Mouse (Mus musculus) neural tube, embryonic 14.5 days (tissue): ENCODE data around the gene Chd1. TPM values are rescaled to one million over a fixed set of nuclear protein-coding genes. Genes with fewer than 3 reads are reported as not detected.

Source experiments
- ATAC-seq: fragments of 200-750 bp; cut with Nextera tagmentation; 2 replicates; pipeline ENCODE4 v1.8.0; 2017; ENCODE audit warnings: low read depth, mild to moderate bottlenecking, moderate TSS enrichment, moderate library complexity
- H3K27ac ChIP-seq: fragments of 300-500 bp; sonication (generic); 2 replicates; pipeline ENCODE4 v1.5.1; 2014; ENCODE audit warnings: low read depth, mild to moderate bottlenecking, control low read depth, low read length, moderate library complexity, mixed read lengths
- H3K27me3 ChIP-seq: fragments of 300-500 bp; sonication (generic); 2 replicates; pipeline ENCODE4 v1.6.1; 2014; ENCODE audit warnings: low read length; ENCODE audit not compliant: control insufficient read depth, insufficient read depth
- H3K36me3 ChIP-seq: fragments of 300-500 bp; sonication (generic); 2 replicates; pipeline ENCODE4 v1.6.1; 2014; ENCODE audit warnings: low read length, mixed read lengths; ENCODE audit not compliant: control insufficient read depth, insufficient read depth
- H3K4me1 ChIP-seq: fragments of 300-500 bp; sonication (generic); 2 replicates; pipeline ENCODE4 v1.6.1; 2014; ENCODE audit warnings: low read length; ENCODE audit not compliant: control insufficient read depth, insufficient read depth
- H3K4me2 ChIP-seq: fragments of 300-500 bp; sonication (generic); 2 replicates; pipeline ENCODE4 v1.6.1; 2014; ENCODE audit warnings: mild to moderate bottlenecking, low read depth, low read length, control low read depth
- H3K4me3 ChIP-seq: fragments of 300-500 bp; sonication (generic); 2 replicates; pipeline ENCODE4 v1.5.1; 2014; ENCODE audit warnings: low read depth, low read length, control low read depth, mixed read lengths
- H3K9ac ChIP-seq: fragments of 300-500 bp; sonication (generic); replicated peaks from 2 replicates; pipeline ENCODE4 v1.6.1; 2014; ENCODE audit warnings: low read depth, mild to moderate bottlenecking, control low read depth, low read length, mixed read lengths
- H3K9me3 ChIP-seq: fragments of 300-500 bp; sonication (generic); 2 replicates; pipeline ENCODE4 v1.6.1; 2016; ENCODE audit warnings: low read length; ENCODE audit not compliant: control insufficient read depth
- WGBS: fragments of 180-500 bp; shearing (Covaris S2); extraction: QIAGEN DNeasy Blood & Tissue Kit; methylation state at CpG from one replicate; pipeline ENCODE4 v1.1.7; 2014; 5-methylcytosine and 5-hydroxymethylcytosine counted together
- polyA plus RNA-seq: library from polyadenylated mRNA; unstranded; fragments of >200 nt; fragmentation: Nextera tagmentation; extraction: Ambion mirVana; gene quantifications from 2 replicates; pipeline ENCODE4 v1.2.1, GENCODE M21; 2014

The Chd1 gene
- polyA plus RNA-seq, 1 experiment from 2014 or later = 24.1 TPM

GRCm38 (mm10) chr17:15815312-15816018 is 110.7 kb downstream of the Chd1 start:
- Histone ChIP-seq H3K9me3 (no peaks in the 10 kb centered on the region), H3K4me1 (peaks cover 50% of the 10 kb centered on the region), H3K4me3 (no peak overlapping the region), H3K27me3 (no peaks in the 10 kb centered on the region), H3K4me2 (no peak overlapping the region), H3K36me3 (no peaks in the 10 kb centered on the region; the same call in none of the 2 replicates), H3K27ac (no peak overlapping the region), H3K9ac (no peak overlapping the region)
- 86% methylated on average over 10 of the region's 10 CpGs for WGBS
- no peak for ATAC-seq

GRCm38 (mm10) chr17:15816379-15817095 is 111.8 kb downstream of the Chd1 start:
- Histone ChIP-seq H3K4me1 (peaks cover 49% of the 10 kb centered on the region), H3K9me3 (no peaks in the 10 kb centered on the region)
- 81% methylated on average over 10 of the region's 11 CpGs for WGBS

GRCm38 (mm10) chr17:15817096-15817450 is 112.3 kb downstream of the Chd1 start:
- no peak overlapping the region for H3K4me3 ChIP-seq
- no peak overlapping the region for H3K27ac ChIP-seq
- H3K27me3 ChIP-seq = no peaks in the 10 kb centered on the region
- H3K4me2 ChIP-seq = no peak overlapping the region
- H3K4me1 ChIP-seq = peaks cover 47% of the 10 kb centered on the region
- H3K9me3 ChIP-seq = no peaks in the 10 kb centered on the region
- 96% methylated on average over 5 of the region's 5 CpGs for WGBS
- H3K36me3 ChIP-seq = no peaks in the 10 kb centered on the region; the same call in none of the 2 replicates
- no peak for ATAC-seq
- no peak overlapping the region for H3K9ac ChIP-seq

More at GRCm38 (mm10) chr17:15816379-15817095, 111.8 kb downstream of the Chd1 start:
- no peak overlapping the region for H3K9ac ChIP-seq
- no peak overlapping the region for H3K27ac ChIP-seq
- H3K4me3 ChIP-seq = no peak overlapping the region
- no peaks in the 10 kb centered on the region; the same call in none of the 2 replicates for H3K36me3 ChIP-seq
- ATAC-seq = no peak
- no peak overlapping the region for H3K4me2 ChIP-seq
- H3K27me3 ChIP-seq = no peaks in the 10 kb centered on the region

- Histone ChIP-seq H3K9me3 (no peaks in the 10 kb centered on the region), H3K4me3 (no peak overlapping the region), H3K4me1 (peaks cover 50% of the 10 kb centered on the region), H3K4me2 (no peak overlapping the region), H3K36me3 (no peaks in the 10 kb centered on the region; the same call in none of the 2 replicates), H3K27me3 (no peaks in the 10 kb centered on the region), H3K9ac (no peak overlapping the region), H3K27ac (no peak overlapping the region)
- ATAC-seq = no peak
- WGBS = 95% methylated on average over 2 of the region's 2 CpGs
Observed at GRCm38 (mm10) chr17:15817634-15818033, 112.9 kb downstream of the Chd1 start.

GRCm38 (mm10) chr17:15818372-15818771 is 113.6 kb downstream of the Chd1 start:
- WGBS = 78% methylated on average over 8 of the region's 8 CpGs
- ATAC-seq = no peak
- H3K27me3 ChIP-seq = no peaks in the 10 kb centered on the region
- H3K9me3 ChIP-seq = no peaks in the 10 kb centered on the region
- no peaks in the 10 kb centered on the region; the same call in none of the 2 replicates for H3K36me3 ChIP-seq
- peaks cover 51% of the 10 kb centered on the region for H3K4me1 ChIP-seq
- H3K27ac ChIP-seq = no peak overlapping the region
- no peak overlapping the region for H3K4me2 ChIP-seq
- H3K9ac ChIP-seq = no peak overlapping the region
- no peak overlapping the region for H3K4me3 ChIP-seq

GRCm38 (mm10) chr17:15820146-15820545 is 115.4 kb downstream of the Chd1 start:
- Histone ChIP-seq H3K9ac (no peak overlapping the region), H3K4me3 (no peak overlapping the region), H3K9me3 (no peaks in the 10 kb centered on the region), H3K27ac (no peak overlapping the region), H3K36me3 (no peaks in the 10 kb centered on the region; the same call in none of the 2 replicates), H3K27me3 (no peaks in the 10 kb centered on the region), H3K4me1 (peaks cover 35% of the 10 kb centered on the region), H3K4me2 (peak overlapping the region; percentile 2; the same call in 1 of the 2 replicates)
- 50% methylated on average over 6 of the region's 6 CpGs for WGBS
- ATAC-seq = no peak

- no peaks in the 10 kb centered on the region; the same call in none of the 2 replicates for H3K36me3 ChIP-seq
- H3K9me3 ChIP-seq = no peaks in the 10 kb centered on the region
- H3K9ac ChIP-seq = no peak overlapping the region
- H3K4me2 ChIP-seq = no peak overlapping the region; the same call in 1 of the 2 replicates
- H3K4me3 ChIP-seq = no peak overlapping the region
- WGBS = 78% methylated on average over 10 of the region's 10 CpGs
- no peaks in the 10 kb centered on the region for H3K27me3 ChIP-seq
- peaks cover 32% of the 10 kb centered on the region for H3K4me1 ChIP-seq
- no peak for ATAC-seq
- H3K27ac ChIP-seq = no peak overlapping the region
Observed at GRCm38 (mm10) chr17:15820761-15821160, 116.0 kb downstream of the Chd1 start.

GRCm38 (mm10) chr17:15821706-15822105 is 116.9 kb downstream of the Chd1 start:
- H3K36me3 ChIP-seq = no peaks in the 10 kb centered on the region; the same call in none of the 2 replicates
- peaks cover 32% of the 10 kb centered on the region for H3K4me1 ChIP-seq
- H3K4me2 ChIP-seq = no peak overlapping the region
- no peak overlapping the region for H3K9ac ChIP-seq
- no peak overlapping the region for H3K27ac ChIP-seq
- 80% methylated on average over 4 of the region's 4 CpGs for WGBS
- no peak for ATAC-seq
- H3K27me3 ChIP-seq = no peaks in the 10 kb centered on the region
- H3K9me3 ChIP-seq = no peaks in the 10 kb centered on the region
- no peak overlapping the region for H3K4me3 ChIP-seq
